Mouse (Mus musculus) small intestine, adult 2 months (tissue): ENCODE measurements around the gene Kansl2.

ENCODE experiments used
- CTCF ChIP-seq: fragments of 200-500 bp; IDR thresholded peaks from 2 replicates; pipeline ENCODE4 v1.5.1; 2012; ENCODE audit warnings: low read depth, mild to moderate bottlenecking, control low read depth, inconsistent platforms, low read length, moderate library complexity, mixed read lengths; ENCODE audit not compliant: insufficient replicate concordance, insufficient read length; ENCODE audit errors: extremely low read depth
- POLR2A ChIP-seq: fragments of 200-500 bp; IDR thresholded peaks from 2 replicates; pipeline ENCODE4 v1.6.1; 2012; ENCODE audit warnings: low read depth, mild to moderate bottlenecking, control low read depth, inconsistent platforms, low read length, moderate library complexity

- TF ChIP-seq POLR2A (no peak), CTCF (no peak)
Measured at GRCm38 (mm10) chr15:98535921-98536320, 1.9 kb upstream of the Kansl2 start.
